Mouse (Mus musculus) cerebellum, adult 2 months (tissue): ENCODE data around the gene Axl.

ENCODE experiments used
- CTCF ChIP-seq: fragments of 200-500 bp; IDR thresholded peaks from 2 replicates; pipeline ENCODE4 v1.5.1; 2011; ENCODE audit warnings: low read depth, mild to moderate bottlenecking, control low read depth, low read length, moderate library complexity, borderline replicate concordance; ENCODE audit not compliant: insufficient read depth
- POLR2A ChIP-seq: fragments of 200-500 bp; IDR thresholded peaks from 2 replicates; pipeline ENCODE4 v1.6.1; 2011; ENCODE audit warnings: low read length, control low read depth, borderline replicate concordance; ENCODE audit not compliant: insufficient read depth

DNA sequence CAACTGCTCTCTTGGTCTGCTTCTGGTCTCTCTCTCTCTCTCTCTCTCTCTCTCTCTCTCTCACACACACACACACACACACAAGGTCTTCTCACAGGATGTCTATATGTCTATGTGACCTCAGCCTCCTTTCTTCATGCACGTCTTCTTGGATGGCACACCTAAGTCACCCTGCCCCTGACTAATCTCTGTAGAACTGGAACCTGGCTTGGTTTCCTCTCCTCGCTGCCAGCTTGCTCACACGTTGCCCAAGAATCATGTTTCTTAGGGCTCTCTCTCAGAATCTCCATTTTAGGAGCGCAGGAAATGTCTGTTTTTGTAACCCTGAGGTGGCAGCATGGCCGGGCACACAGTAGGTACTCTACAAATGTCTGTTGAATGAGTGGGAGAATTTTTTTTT is 8.5 kb downstream of the Axl start:
- TF ChIP-seq CTCF (no peak), POLR2A (no peak)
